Mouse (Mus musculus) liver, embryonic 11.5 days (tissue): ENCODE results near the gene Engase. TPM values are rescaled to one million over a fixed set of nuclear protein-coding genes. Genes with fewer than 3 reads are reported as not detected.
A peak's percentile ranks its signal among the peaks of the same experiment; 100 is the strongest.

Experiments
- ATAC-seq: fragments of 200-750 bp; cut with Nextera tagmentation; replicated peaks from 2 replicates; pipeline ENCODE4 v1.8.0; 2017; ENCODE audit warnings: moderate number of reproducible peaks, mild to moderate bottlenecking, moderate TSS enrichment, moderate library complexity; ENCODE audit not compliant: low FRiP score
- DNase-seq: peaks from one replicate; pipeline ENCODE4 v3.0.0-alpha.2; 2017; ENCODE audit warnings: low spot score
- H3K27ac ChIP-seq: fragments of 300-500 bp; sonication (generic); 2 replicates; pipeline ENCODE4 v1.5.1; 2014; ENCODE audit warnings: mild to moderate bottlenecking, low read depth, low read length, control low read depth
- H3K27me3 ChIP-seq: fragments of 300-500 bp; sonication (generic); replicated peaks from 2 replicates; pipeline ENCODE4 v1.6.1; 2014; ENCODE audit warnings: low read length, mixed read lengths; ENCODE audit not compliant: control insufficient read depth, insufficient read depth
- H3K36me3 ChIP-seq: fragments of 300-500 bp; sonication (generic); 2 replicates; pipeline ENCODE4 v1.6.1; 2014; ENCODE audit warnings: mild to moderate bottlenecking, low read length, moderate library complexity, mixed read lengths; ENCODE audit not compliant: control insufficient read depth, insufficient read depth
- H3K4me1 ChIP-seq: fragments of 300-500 bp; sonication (generic); replicated peaks from 2 replicates; pipeline ENCODE4 v1.6.1; 2014; ENCODE audit warnings: low read length, mixed read lengths; ENCODE audit not compliant: control insufficient read depth, insufficient read depth
- H3K4me2 ChIP-seq: fragments of 300-500 bp; sonication (generic); 2 replicates; pipeline ENCODE4 v1.6.1; 2014; ENCODE audit warnings: mild to moderate bottlenecking, control low read depth, moderate library complexity
- H3K4me3 ChIP-seq: fragments of 300-500 bp; sonication (generic); 2 replicates; pipeline ENCODE4 v1.5.1; 2014; ENCODE audit warnings: low read depth, low read length, control low read depth
- H3K9ac ChIP-seq: fragments of 300-500 bp; sonication (generic); 2 replicates; pipeline ENCODE4 v1.6.1; 2014; ENCODE audit warnings: low read depth, low read length, control low read depth
- H3K9me3 ChIP-seq: fragments of 300-500 bp; sonication (generic); 2 replicates; pipeline ENCODE4 v1.6.1; 2016; ENCODE audit warnings: low read length, inconsistent platforms, mixed read lengths; ENCODE audit not compliant: control insufficient read depth
- WGBS: fragments of 180-500 bp; shearing (Covaris S2); extraction: QIAGEN DNeasy Blood & Tissue Kit; methylation state at CpG from one replicate; pipeline ENCODE4 v1.1.7; 2014; 5-methylcytosine and 5-hydroxymethylcytosine counted together
- polyA plus RNA-seq: library from polyadenylated mRNA; unstranded; fragments of >200 nt; fragmentation: Nextera tagmentation; extraction: Ambion mirVana; gene quantifications from 2 replicates; pipeline ENCODE4 v1.2.1, GENCODE M21; 2014

The Engase gene
- polyA plus RNA-seq, 1 experiment from 2014 or later = 13.4 TPM

- peaks cover 4% of the 10 kb centered on the region; the same call in 1 of the 2 replicates for H3K4me1 ChIP-seq
- H3K9me3 ChIP-seq = peaks cover 3% of the 10 kb centered on the region; the same call in 1 of the 2 replicates
- no peak overlapping the region for H3K4me3 ChIP-seq
- 56% methylated on average over 6 of the region's 6 CpGs for WGBS
- H3K27me3 ChIP-seq = no peaks in the 10 kb centered on the region
- H3K27ac ChIP-seq = no peak overlapping the region
- H3K9ac ChIP-seq = no peak overlapping the region
- no peak for ATAC-seq
- no peak overlapping the region for H3K4me2 ChIP-seq
- DNase-seq = no peak
- no peaks in the 10 kb centered on the region for H3K36me3 ChIP-seq
These were observed 16.3 kb upstream of the Engase start for GRCm38 (mm10) chr11:118460280-118460679.

- 59% methylated on average over 11 of the region's 11 CpGs for WGBS
- H3K4me3 ChIP-seq = no peak overlapping the region
- no peak for ATAC-seq
These were observed 9.1 kb upstream of the Engase start for GRCm38 (mm10) chr11:118467441-118468035.

GRCm38 (mm10) chr11:118469509-118470160, 7.0 kb upstream of the Engase start:
- Histone ChIP-seq H3K27me3 (no peaks in the 10 kb centered on the region), H3K9me3 (no peaks in the 10 kb centered on the region), H3K4me3 (no peak overlapping the region), H3K36me3 (no peaks in the 10 kb centered on the region), H3K4me2 (no peak overlapping the region; the same call in 1 of the 2 replicates), H3K27ac (no peak overlapping the region; the same call in 1 of the 2 replicates), H3K4me1 (peaks cover 29% of the 10 kb centered on the region), H3K9ac (no peak overlapping the region)
- DNase-seq = no peak
- 77% methylated on average over 10 of the region's 10 CpGs for WGBS
- ATAC-seq = peak; percentile 42

More at GRCm38 (mm10) chr11:118467441-118468035, 9.1 kb upstream of the Engase start:
- Histone ChIP-seq H3K9ac (no peak overlapping the region), H3K4me1 (peaks cover 20% of the 10 kb centered on the region), H3K27ac (no peak overlapping the region), H3K9me3 (no peaks in the 10 kb centered on the region), H3K27me3 (no peaks in the 10 kb centered on the region), H3K36me3 (no peaks in the 10 kb centered on the region), H3K4me2 (no peak overlapping the region)
- no peak for DNase-seq

GRCm38 (mm10) chr11:118470234-118470966, 6.2 kb upstream of the Engase start:
- H3K36me3 ChIP-seq = no peaks in the 10 kb centered on the region
- H3K4me2 ChIP-seq = no peak overlapping the region; the same call in 1 of the 2 replicates
- DNase-seq (no peak), ATAC-seq (peak; percentile 84)
- peaks cover 29% of the 10 kb centered on the region for H3K4me1 ChIP-seq
- no peaks in the 10 kb centered on the region for H3K27me3 ChIP-seq
- peak overlapping the region; percentile 17; the same call in 1 of the 2 replicates for H3K9ac ChIP-seq
- no peaks in the 10 kb centered on the region for H3K9me3 ChIP-seq
- 29% methylated on average over 12 of the region's 12 CpGs for WGBS
- no peak overlapping the region for H3K4me3 ChIP-seq
- peak overlapping the region; percentile 54; the same call in 1 of the 2 replicates for H3K27ac ChIP-seq

- H3K27me3 ChIP-seq = no peaks in the 10 kb centered on the region
- H3K9ac ChIP-seq = no peak overlapping the region
- 91% methylated on average over 13 of the region's 13 CpGs for WGBS
- H3K4me3 ChIP-seq = no peak overlapping the region
- no peaks in the 10 kb centered on the region for H3K9me3 ChIP-seq
- ATAC-seq = no peak
- no peaks in the 10 kb centered on the region for H3K36me3 ChIP-seq
- H3K4me2 ChIP-seq = no peak overlapping the region
- no peak for DNase-seq
- H3K4me1 ChIP-seq = peaks cover 29% of the 10 kb centered on the region
- H3K27ac ChIP-seq = no peak overlapping the region
These were observed 5.0 kb upstream of the Engase start for GRCm38 (mm10) chr11:118471676-118472075.

- Histone ChIP-seq H3K9me3 (no peaks in the 10 kb centered on the region), H3K9ac (no peak overlapping the region), H3K27me3 (no peaks in the 10 kb centered on the region), H3K4me3 (no peak overlapping the region), H3K4me1 (peaks cover 34% of the 10 kb centered on the region), H3K27ac (no peak overlapping the region), H3K4me2 (peak overlapping the region; percentile 6; the same call in 1 of the 2 replicates), H3K36me3 (no peaks in the 10 kb centered on the region)
- no peak for ATAC-seq
- no peak for DNase-seq
- 85% methylated on average over 1 of the region's 1 CpGs for WGBS
These were observed 3.5 kb upstream of the Engase start for GRCm38 (mm10) chr11:118473161-118473560.

GRCm38 (mm10) chr11:118473842-118474500, 2.7 kb upstream of the Engase start:
- no peaks in the 10 kb centered on the region for H3K36me3 ChIP-seq
- H3K4me1 ChIP-seq = peaks cover 34% of the 10 kb centered on the region
- peak overlapping the region; percentile 6 for H3K4me2 ChIP-seq
- H3K27me3 ChIP-seq = no peaks in the 10 kb centered on the region
- H3K9ac ChIP-seq = no peak overlapping the region
- no peaks in the 10 kb centered on the region for H3K9me3 ChIP-seq
- ATAC-seq = no peak
- H3K4me3 ChIP-seq = no peak overlapping the region
- no peak for DNase-seq
- 51% methylated on average over 6 of the region's 6 CpGs for WGBS
- H3K27ac ChIP-seq = 0 out of 2 replicates have a peak overlapping the region, but pooled peaks have one; percentile 10

- peaks cover 26% of the 10 kb centered on the region for H3K4me1 ChIP-seq
These were observed 1.0 kb upstream of the Engase start for GRCm38 (mm10) chr11:118475496-118476083.

More at GRCm38 (mm10) chr11:118475496-118476083, 1.0 kb upstream of the Engase start:
- DNase-seq (no peak), ATAC-seq (no peak)
- Histone ChIP-seq H3K27ac (no peak overlapping the region), H3K4me2 (no peak overlapping the region), H3K4me3 (no peak overlapping the region), H3K27me3 (no peaks in the 10 kb centered on the region), H3K9ac (no peak overlapping the region), H3K9me3 (no peaks in the 10 kb centered on the region), H3K36me3 (peaks cover 2% of the 10 kb centered on the region; the same call in 1 of the 2 replicates)
- 79% methylated on average over 7 of the region's 7 CpGs for WGBS
